Mouse (Mus musculus): ENCODE measurements around the gene Nrgn. TPM values are rescaled to one million over a fixed set of nuclear protein-coding genes. Genes with fewer than 3 reads are reported as not detected.

Nrgn gene
- total RNA-seq, 1 experiment: 0.40 TPM

GRCm38 (mm10) chr9:37545847-37546452 is 6.8 kb downstream of the Nrgn start:
- TF ChIP-seq HCFC1 (IDR thresholded peaks at IDR 0.05; ENCODE audit: borderline replicate concordance, insufficient read depth, low read length) (no peak), MAFK (IDR thresholded peaks at IDR 0.05; ENCODE audit: insufficient read depth, low read depth, low read length) (no peak), ZNF384 (IDR thresholded peaks at IDR 0.05; ENCODE audit: low read depth, low read length) (no peak), CHD2 (IDR thresholded peaks at IDR 0.05; ENCODE audit: low read depth, low read length) (no peak), ZC3H11A (IDR thresholded peaks at IDR 0.05; ENCODE audit: borderline replicate concordance, low read depth, low read length) (no peak)
- Histone ChIP-seq H3K4me3 (ENCODE audit: insufficient read depth in 1 of 2, low read depth in 1 of 2, low read length in 2 of 2, poor library complexity in 1 of 2, severe bottlenecking in 1 of 2) (peak overlapping the region; percentile 44 to 52; a peak in 3 of 4 replicates), H3K36me3 (ENCODE audit: control insufficient read depth, insufficient read depth, low read length, poor library complexity, severe bottlenecking) (no peaks in the 10 kb centered on the region), H3K4me1 (ENCODE audit: control insufficient read depth in 2 of 2, insufficient read depth in 2 of 2, low read length in 2 of 2, poor library complexity in 1 of 2) (peaks cover 2 to 18% of the 10 kb centered on the region in 2 experiments; a peak in 1 of 4 replicates), H3K27ac (ENCODE audit: insufficient read depth, low read depth, low read length, poor library complexity, severe bottlenecking) (no peak overlapping the region; the same call in 1 of the 2 replicates), H3K9ac (ENCODE audit: insufficient read depth, low read depth, low read length, poor library complexity, severe bottlenecking) (peak overlapping the region; percentile 58; the same call in 1 of the 2 replicates), H3K9me3 (ENCODE audit: control insufficient read depth, insufficient read depth, low read depth, low read length) (no peaks in the 10 kb centered on the region)
- no peak for DNase-seq (ENCODE audit: low read depth, low spot score)
- in situ Hi-C loops (cut with MboI; ENCODE audit: low sequenced_read_pairs in 2 of 2, unreplicated experiment in 2 of 2): loop anchor here in 1 of 2 experiments (10.0 kb wide), 1 partner anchor 111 kb away; the partner anchor contains the start of gene Robo3

DNA sequence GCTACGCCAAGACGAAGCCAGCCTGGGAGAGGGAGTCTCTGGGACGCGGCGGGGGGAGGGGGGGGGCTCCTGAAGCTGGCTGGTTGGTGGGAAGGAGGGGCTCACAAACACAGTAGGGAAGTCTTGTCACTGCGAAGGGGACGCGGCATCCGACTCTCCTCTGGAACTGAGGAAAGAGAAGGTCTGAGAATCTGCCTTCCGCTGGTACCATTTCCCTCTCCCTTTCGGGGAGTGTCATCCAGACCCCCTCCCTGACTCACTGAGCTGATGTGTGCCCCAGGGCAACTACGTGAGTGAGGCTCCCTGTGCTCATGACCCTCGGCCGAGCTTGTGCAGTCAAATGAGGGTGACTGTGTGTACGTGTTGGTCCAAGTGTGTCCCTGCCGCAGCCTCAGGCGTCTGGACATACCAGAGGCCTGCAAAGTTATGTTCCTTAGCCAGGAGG is 7.5 kb downstream of the Nrgn start:
- in situ Hi-C loops (cut with MboI; ENCODE audit: low sequenced_read_pairs in 2 of 2, unreplicated experiment in 2 of 2): loop anchor here in 1 of 2 experiments (10.0 kb wide), 1 partner anchor 110 kb away; the partner anchor contains the start of gene Robo3
- H3K27ac ChIP-seq (ENCODE audit: insufficient read depth, low read depth, low read length, poor library complexity, severe bottlenecking): peak overlapping the region; percentile 75; the same call in 1 of the 2 replicates
- no peak for DNase-seq (ENCODE audit: low read depth, low spot score)
- peaks cover 2 to 19% of the 10 kb centered on the region in 2 experiments; a peak in 1 of 4 replicates for H3K4me1 ChIP-seq (ENCODE audit: control insufficient read depth in 2 of 2, insufficient read depth in 2 of 2, low read length in 2 of 2, poor library complexity in 1 of 2)
- peak overlapping the region; percentile 58 for H3K9ac ChIP-seq (ENCODE audit: insufficient read depth, low read depth, low read length, poor library complexity, severe bottlenecking)
- TF ChIP-seq MAFK (IDR thresholded peaks at IDR 0.05; ENCODE audit: insufficient read depth, low read depth, low read length): no peak
- no peak for TF ChIP-seq ZNF384 (IDR thresholded peaks at IDR 0.05; ENCODE audit: low read depth, low read length)
- TF ChIP-seq CHD2 (IDR thresholded peaks at IDR 0.05; ENCODE audit: low read depth, low read length): no peak
- TF ChIP-seq ZC3H11A (IDR thresholded peaks at IDR 0.05; ENCODE audit: borderline replicate concordance, low read depth, low read length): no peak
- no peak for TF ChIP-seq HCFC1 (IDR thresholded peaks at IDR 0.05; ENCODE audit: borderline replicate concordance, insufficient read depth, low read length)
- H3K9me3 ChIP-seq (ENCODE audit: control insufficient read depth, insufficient read depth, low read depth, low read length): no peaks in the 10 kb centered on the region
- H3K36me3 ChIP-seq (ENCODE audit: control insufficient read depth, insufficient read depth, low read length, poor library complexity, severe bottlenecking): no peaks in the 10 kb centered on the region
- H3K4me3 ChIP-seq (ENCODE audit: insufficient read depth in 1 of 2, low read depth in 1 of 2, low read length in 2 of 2, poor library complexity in 1 of 2, severe bottlenecking in 1 of 2): peak overlapping the region; percentile 44 to 52

DNA sequence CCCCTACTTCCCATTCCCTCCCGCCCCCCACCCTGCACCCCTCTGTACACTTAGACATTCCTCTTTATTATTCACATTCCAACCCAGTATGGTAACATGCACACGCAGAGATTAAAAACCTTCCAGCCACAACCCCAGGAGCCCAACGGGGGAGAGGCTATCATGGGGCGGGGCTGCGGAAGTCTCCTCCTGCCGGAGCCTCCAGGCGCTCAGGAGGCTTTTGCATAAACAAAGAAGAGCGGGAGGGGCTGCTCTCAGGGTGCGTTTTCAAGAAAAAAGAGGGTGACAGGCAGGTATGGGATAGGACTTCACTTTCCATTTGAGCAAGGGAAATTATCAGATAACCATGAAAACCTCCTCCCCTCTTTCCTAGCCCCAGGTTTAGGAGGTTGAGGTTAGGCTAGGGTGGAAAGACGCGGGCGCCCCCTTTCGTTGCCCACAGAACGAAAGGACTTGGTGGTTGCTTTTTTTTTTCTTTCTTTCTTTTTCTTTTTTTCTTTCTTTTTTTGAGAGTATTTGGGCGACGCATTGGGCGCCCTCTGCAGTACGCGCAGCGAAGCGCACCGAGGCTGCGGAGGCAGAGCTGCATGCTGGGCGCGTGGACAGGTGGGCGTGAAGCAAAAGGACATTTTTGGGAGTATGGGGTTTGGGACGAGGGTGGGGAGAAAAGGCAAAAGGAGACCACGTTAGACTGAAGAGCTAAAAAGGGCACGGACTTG is 8.1 kb downstream of the Nrgn start:
- Histone ChIP-seq H3K4me1 (ENCODE audit: control insufficient read depth in 2 of 2, insufficient read depth in 2 of 2, low read length in 2 of 2, poor library complexity in 1 of 2) (peaks cover 2 to 20% of the 10 kb centered on the region in 2 experiments; a peak in 1 of 4 replicates), H3K9me3 (ENCODE audit: control insufficient read depth, insufficient read depth, low read depth, low read length) (no peaks in the 10 kb centered on the region), H3K9ac (ENCODE audit: insufficient read depth, low read depth, low read length, poor library complexity, severe bottlenecking) (peak overlapping the region; percentile 58; the same call in 1 of the 2 replicates), H3K27ac (ENCODE audit: insufficient read depth, low read depth, low read length, poor library complexity, severe bottlenecking) (peak overlapping the region; percentile 75; the same call in 1 of the 2 replicates), H3K4me3 (ENCODE audit: insufficient read depth in 1 of 2, low read depth in 1 of 2, low read length in 2 of 2, poor library complexity in 1 of 2, severe bottlenecking in 1 of 2) (peak overlapping the region; percentile 44 to 52), H3K36me3 (ENCODE audit: control insufficient read depth, insufficient read depth, low read length, poor library complexity, severe bottlenecking) (no peaks in the 10 kb centered on the region)
- in situ Hi-C loops (cut with MboI; ENCODE audit: low sequenced_read_pairs in 2 of 2, unreplicated experiment in 2 of 2): loop anchor here in 1 of 2 experiments (10.0 kb wide), 1 partner anchor 110 kb away; the partner anchor contains the start of gene Robo3
- peak; percentile 68 for DNase-seq (ENCODE audit: low read depth, low spot score)
- TF ChIP-seq ZC3H11A (IDR thresholded peaks at IDR 0.05; ENCODE audit: borderline replicate concordance, low read depth, low read length) (no peak), ZNF384 (IDR thresholded peaks at IDR 0.05; ENCODE audit: low read depth, low read length) (peak; percentile 67)

- DNase-seq (ENCODE audit: low read depth, low spot score): no peak
- TF ChIP-seq MAFK (IDR thresholded peaks at IDR 0.05; ENCODE audit: insufficient read depth, low read depth, low read length) (no peak), HCFC1 (IDR thresholded peaks at IDR 0.05; ENCODE audit: borderline replicate concordance, insufficient read depth, low read length) (no peak), ZNF384 (IDR thresholded peaks at IDR 0.05; ENCODE audit: low read depth, low read length) (no peak), ZC3H11A (IDR thresholded peaks at IDR 0.05; ENCODE audit: borderline replicate concordance, low read depth, low read length) (no peak), CHD2 (IDR thresholded peaks at IDR 0.05; ENCODE audit: low read depth, low read length) (no peak)
- no peaks in the 10 kb centered on the region for H3K9me3 ChIP-seq (ENCODE audit: control insufficient read depth, insufficient read depth, low read depth, low read length)
- no peak overlapping the region; the same call in 1 of the 2 replicates for H3K9ac ChIP-seq (ENCODE audit: insufficient read depth, low read depth, low read length, poor library complexity, severe bottlenecking)
- H3K27ac ChIP-seq (ENCODE audit: insufficient read depth, low read depth, low read length, poor library complexity, severe bottlenecking): peak overlapping the region; percentile 56; the same call in 1 of the 2 replicates
- H3K4me1 ChIP-seq (ENCODE audit: control insufficient read depth in 2 of 2, insufficient read depth in 2 of 2, low read length in 2 of 2, poor library complexity in 1 of 2): peaks cover 2 to 20% of the 10 kb centered on the region in 2 experiments; a peak in 1 of 4 replicates
- no peaks in the 10 kb centered on the region for H3K36me3 ChIP-seq (ENCODE audit: control insufficient read depth, insufficient read depth, low read length, poor library complexity, severe bottlenecking)
- in situ Hi-C loops (cut with MboI; ENCODE audit: low sequenced_read_pairs in 2 of 2, unreplicated experiment in 2 of 2): loop anchor here in 1 of 2 experiments (10.0 kb wide), 1 partner anchor 109 kb away; the partner anchor contains the start of gene Robo3
- peak overlapping the region in 1 of 2 experiments; percentile 12; a peak in 2 of 4 replicates for H3K4me3 ChIP-seq (ENCODE audit: insufficient read depth in 1 of 2, low read depth in 1 of 2, low read length in 2 of 2, poor library complexity in 1 of 2, severe bottlenecking in 1 of 2)
These were observed 8.7 kb downstream of the Nrgn start for GRCm38 (mm10) chr9:37543869-37544440.
